Mouse (Mus musculus): ENCODE results near the gene Slc37a2.
A peak's percentile ranks its signal among the peaks of the same experiment; 100 is the strongest.
"Not testable (repeated sequence)": the region's sequence is repeated elsewhere in the genome, so short reads cannot be mapped to it uniquely, and the experiment has no call there.

Gene Slc37a2

DNA sequence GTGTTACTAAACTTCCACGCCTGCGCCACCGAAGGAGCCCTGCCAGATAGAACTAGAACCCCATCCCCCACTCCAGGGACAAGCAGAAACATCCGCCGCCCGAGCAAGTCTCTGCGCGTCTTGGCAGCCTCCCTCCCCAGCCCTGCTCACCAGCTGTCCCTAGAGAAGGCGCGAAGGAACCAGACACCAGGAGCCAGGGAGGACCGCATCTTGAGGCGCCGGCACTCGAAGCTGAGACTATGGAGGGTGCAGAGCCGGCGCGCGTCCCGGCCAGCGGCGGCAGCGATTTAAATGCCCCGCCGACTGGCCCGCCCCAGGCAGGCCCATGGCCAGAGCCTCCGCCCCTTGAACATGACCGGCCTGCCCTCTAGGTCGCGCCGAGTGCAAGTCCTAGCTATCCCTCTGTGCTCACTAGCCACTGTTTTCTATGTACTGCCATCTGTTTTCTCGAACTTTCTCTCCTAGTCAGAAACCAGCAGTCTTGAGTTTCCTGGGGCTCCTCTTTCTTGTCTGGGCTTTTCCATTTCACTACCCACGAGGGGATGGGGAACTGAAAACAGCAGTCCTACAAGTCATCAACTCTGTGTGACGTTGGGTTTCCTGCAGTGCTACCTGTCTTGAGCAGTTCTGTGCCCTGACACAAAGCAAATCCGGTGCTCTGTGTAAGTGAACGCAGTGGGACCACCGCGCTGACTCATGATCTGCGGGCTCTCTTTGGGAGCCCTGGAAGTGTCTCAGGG lies at the start of gene Slc37a2:
Gene Slc37a2 (minus strand): TSS at position 590 of the 740 bp plus-strand sequence.
- peak; percentile 17 for DNase-seq (ENCODE audit: low read depth, low spot score)

GRCm38 (mm10) chr9:37301720-37302119 lies 46.2 kb upstream of the Slc37a2 start:
- DNase-seq (ENCODE audit: low read depth, low spot score): no peak

- DNase-seq (ENCODE audit: low read depth, low spot score): not testable (repeated sequence)
These were observed 45.0 kb upstream of the Slc37a2 start for GRCm38 (mm10) chr9:37300501-37300900.

DNA sequence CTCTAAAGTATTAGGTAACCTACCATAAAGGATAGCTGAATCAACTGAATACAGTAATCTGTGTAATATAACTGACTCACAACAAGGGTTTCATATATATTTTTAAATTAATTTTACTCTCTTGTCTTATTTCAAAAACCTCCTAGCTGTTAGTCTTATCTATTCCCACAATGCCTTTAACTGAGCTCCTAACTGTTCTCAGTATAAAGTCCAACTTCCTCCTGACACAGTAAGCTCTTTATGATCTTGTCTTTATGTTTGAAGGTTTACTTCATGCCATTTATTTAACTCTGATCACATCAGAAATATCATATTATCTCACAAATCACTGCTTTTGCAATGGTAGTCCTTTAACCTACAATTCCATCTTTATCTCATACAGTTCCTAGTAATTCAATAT lies 40.0 kb upstream of the Slc37a2 start:
- no peak for DNase-seq (ENCODE audit: low read depth, low spot score)

DNA sequence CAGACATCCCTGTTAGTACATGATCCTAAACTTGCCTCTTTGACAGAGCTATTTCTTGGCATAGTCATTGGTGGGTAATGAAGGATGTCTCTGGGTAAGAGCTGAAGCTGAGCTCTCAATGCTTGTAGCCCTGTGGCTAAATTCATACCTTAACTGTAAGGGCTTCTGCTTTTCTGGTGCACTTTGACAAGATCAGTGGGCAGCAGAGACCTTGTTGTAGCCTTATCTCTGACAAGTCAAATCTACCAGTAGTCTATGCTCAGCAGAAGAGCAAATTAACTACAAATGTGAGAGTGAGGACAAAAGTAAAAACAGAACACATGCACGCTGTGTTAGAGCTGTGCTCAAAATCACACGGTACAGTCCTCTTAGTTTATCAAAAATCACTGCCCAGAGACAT lies 11.1 kb upstream of the Slc37a2 start:
- no peak for DNase-seq (ENCODE audit: low read depth, low spot score)

DNA sequence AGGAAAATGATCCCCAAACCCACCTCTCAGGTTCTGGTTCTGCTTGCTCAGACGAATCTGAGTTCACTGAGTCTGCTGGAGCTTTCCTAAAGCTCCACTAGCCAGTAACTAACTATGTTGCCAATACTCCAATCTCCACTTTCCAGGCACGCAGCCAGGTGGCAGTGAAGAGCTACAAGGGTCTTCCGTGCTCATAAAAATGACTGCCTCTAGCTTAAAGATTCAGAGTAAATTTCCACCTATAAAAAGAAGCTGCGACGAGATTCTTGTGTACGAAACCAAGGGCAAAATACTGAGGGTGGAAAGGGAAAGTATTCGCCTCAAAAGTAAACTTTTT lies 319 bp upstream of the Slc37a2 start:
- peak; percentile 31 for DNase-seq (ENCODE audit: low read depth, low spot score)

DNA sequence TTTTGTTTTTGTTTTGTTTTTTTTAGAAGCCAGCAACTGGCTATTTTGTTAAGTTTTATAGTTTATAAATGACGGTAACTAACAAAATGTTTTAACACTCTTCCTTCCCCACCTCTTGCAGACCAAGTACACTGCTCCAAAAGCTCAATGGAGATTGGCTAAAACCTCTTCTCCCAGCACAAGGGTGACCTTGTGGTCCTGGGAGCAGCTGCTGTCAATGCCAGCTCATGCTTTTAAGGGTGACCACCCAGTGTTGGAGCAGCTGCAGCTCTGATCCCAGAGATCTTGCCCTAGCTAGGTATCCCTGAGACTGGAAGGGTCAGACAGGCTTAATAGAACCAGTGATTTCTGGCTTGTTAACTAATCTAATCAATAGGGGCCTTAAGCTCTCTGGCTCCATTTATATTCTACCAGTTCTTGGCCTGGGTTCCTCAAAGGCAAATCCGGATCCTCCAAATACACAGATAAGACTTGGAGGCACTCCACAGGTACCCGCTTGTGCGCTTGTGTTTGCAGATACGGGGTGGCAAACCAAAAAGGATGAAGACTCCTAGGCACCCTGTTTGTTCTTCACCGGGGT lies 917 bp downstream of the Slc37a2 start:
- no peak for DNase-seq (ENCODE audit: low read depth, low spot score)

- DNase-seq (ENCODE audit: low read depth, low spot score): no peak
These were observed 4.9 kb downstream of the Slc37a2 start for GRCm38 (mm10) chr9:37250631-37251030.

GRCm38 (mm10) chr9:37249976-37250375 lies 5.6 kb downstream of the Slc37a2 start:
- DNase-seq (ENCODE audit: low read depth, low spot score): no peak

- no peak for DNase-seq (ENCODE audit: low read depth, low spot score)
These were observed 7.1 kb downstream of the Slc37a2 start for GRCm38 (mm10) chr9:37248381-37248906.

DNA sequence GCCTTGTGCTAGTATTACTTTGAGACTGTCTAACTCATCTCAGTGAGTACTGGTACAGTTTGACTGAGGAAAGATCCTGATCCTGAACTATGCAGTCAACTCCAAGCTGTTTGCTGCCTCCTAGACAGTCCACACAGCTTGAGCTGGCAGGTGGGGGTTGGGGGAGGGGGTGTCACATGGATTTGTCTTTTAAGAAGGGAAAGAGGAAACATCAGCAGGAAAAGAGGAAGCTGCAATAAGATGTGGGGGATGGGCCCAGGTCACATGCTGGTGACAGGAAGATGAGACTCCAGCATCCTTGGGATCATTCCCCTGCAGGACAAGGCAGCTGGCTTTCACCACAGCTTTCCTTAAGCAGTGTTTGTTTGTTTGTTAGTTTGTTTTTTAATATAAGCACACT lies 8.1 kb downstream of the Slc37a2 start:
- DNase-seq (ENCODE audit: low read depth, low spot score): no peak

DNA sequence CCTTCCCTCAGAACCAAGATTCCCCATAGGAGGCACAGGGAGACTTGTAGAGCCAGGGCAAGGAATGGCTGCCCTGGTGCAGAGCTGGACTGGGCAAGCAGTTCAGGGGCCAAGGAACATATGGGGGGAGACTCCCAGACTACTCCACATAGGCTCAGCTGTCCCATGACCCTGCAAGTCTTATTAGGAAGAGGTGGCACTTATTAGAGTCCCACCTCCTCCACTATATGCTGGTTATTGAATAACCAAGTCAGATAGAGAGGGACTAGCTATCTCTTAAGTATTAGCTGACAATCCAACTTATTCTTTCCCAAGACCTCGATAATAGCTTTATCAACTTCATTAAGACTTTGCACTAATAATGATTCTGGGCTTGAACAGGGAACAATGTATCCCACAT lies 9.7 kb downstream of the Slc37a2 start:
- no peak for DNase-seq (ENCODE audit: low read depth, low spot score)

DNA sequence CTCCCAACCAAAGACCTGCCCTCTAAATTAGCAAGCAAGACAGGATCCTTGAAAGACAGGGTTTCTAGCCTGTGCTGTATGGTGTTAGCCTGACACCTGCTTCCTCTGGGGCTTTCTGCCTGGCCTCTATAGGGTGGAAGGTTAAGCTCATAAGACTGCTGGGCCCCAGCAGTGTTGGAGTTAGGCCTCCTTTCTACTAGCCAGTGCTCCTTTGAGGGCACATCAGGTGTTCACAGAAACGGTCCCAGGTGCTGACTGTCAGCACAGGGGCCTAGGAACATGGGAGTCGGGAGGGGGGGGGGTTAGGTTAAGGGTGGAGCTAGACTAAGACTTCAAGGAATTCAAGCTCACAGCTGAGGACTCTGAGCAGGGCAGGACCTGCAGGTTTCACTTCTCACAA lies 10.1 kb downstream of the Slc37a2 start:
- DNase-seq (ENCODE audit: low read depth, low spot score): no peak

GRCm38 (mm10) chr9:37244600-37244999 lies 10.9 kb downstream of the Slc37a2 start:
- DNase-seq (ENCODE audit: low read depth, low spot score): no peak

- no peak for DNase-seq (ENCODE audit: low read depth, low spot score)
These were observed 12.8 kb downstream of the Slc37a2 start for GRCm38 (mm10) chr9:37242764-37243163.

DNA sequence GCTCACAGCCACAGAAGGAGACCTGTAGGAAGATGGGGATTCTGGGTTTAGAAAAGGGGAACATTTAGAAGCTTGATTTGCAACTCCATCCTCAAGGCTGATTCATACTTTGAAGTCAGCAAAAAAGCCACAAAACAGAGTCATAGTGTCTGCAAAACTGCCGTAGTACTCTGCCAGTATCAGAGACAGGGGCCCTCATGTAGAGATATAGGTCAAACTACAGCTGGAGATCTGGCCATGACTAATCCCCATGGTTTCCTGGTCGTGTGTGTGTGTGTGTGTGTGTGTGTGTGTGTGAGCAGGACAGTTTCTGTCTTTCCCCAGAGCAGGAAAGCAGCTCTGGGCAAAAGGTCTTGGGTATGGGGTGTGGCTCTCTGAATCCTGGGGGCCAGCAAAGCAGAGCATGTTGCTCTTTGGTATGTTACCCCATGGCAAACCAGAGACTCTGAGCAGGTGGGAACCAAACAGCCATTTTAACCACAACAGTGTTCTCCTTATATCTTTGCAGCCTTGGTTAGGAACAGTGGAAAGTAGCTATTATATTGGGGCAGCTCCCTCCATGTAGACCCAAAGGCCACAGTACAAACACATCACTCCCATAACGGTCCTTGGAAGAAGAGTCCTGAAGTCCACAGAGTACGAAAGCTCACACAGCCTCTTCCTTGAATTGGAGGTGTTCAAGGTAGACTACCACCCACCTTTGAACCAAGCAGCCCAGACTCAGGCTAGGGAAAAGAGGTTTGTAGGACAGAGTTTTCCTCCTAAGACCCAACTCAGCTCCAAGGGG lies 19.4 kb downstream of the Slc37a2 start:
- no peak for DNase-seq (ENCODE audit: low read depth, low spot score)

DNA sequence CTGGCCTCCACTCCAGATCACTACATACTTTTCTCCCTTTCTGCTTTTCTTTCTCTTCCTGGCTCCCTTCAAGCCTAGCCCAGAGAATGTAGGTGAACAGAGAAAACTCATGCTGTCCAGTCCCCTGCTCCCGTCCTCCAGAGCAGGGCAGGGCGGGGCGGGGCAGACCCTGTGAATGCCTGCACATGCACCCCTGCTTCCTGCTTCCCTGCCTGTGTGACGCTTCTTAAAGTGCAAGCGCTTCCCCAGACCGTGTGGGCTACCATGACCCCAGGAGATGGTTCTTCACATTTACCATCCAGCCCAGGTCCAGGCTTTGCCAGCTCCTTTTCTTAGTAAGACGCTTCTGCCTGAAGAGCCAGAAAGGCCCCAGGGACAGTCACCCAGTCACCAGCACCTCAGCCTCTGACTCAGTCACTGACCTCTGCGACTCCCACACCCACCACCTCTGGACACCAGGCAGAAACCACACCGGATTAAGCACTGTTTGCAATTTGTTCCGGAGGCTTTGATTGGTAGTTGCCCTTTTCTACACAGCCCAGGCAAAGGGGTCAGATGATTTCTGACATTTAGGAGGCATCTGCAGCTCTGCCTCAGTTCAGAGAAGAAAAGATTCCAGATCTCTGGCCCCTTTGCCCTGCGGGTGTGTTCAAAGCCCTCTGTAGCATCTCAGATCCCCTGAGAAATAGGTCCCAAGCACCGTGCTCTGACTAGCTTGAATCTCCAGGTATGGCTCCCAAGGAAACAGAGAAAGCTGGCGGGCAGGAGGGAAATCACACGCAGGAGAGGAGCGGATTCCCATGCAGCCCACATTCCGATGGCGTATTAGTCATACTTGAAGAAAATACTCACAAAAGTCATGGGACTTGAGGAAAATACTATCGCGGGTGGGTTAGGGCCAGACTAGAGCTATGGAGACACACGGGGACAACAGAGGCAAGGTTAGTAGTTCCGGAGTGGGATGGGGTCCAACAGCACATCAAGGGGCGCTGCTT lies 23.0 kb downstream of the Slc37a2 start:
- DNase-seq (ENCODE audit: low read depth, low spot score): no peak

DNA sequence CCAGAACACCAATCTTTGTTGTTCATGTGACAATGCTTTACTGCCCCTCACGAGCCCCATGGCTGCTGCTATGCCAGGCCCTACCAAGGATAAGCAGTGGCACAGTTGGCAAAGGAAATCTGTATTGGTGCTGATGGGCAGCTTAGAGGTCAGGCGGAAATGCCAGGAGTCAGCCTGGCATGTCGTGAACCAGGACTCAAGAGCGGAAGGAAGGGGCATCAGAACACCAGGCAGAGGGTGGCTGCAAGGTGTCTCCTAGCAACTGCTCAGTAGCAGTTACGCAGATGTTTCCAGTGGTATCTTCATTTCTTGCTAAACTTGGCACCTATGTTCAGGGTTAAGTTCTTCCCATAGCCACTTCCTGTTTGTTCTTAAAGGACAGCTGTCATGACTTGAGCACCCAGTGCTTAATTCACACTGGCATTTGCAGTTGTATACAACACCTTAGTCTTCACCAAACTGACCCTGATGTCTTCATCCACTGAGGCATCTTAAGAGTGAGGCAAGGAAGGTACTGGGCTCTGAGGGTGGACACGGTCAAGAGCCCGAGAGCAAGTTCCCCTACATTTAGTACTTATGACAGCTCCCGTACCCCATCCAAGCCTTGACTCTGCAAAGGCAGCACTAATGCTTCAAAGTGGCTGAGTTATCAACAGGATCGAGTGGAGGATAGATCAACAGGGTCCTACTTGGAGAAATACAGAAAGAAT lies 24.9 kb downstream of the Slc37a2 start:
- no peak for DNase-seq (ENCODE audit: low read depth, low spot score)

GRCm38 (mm10) chr9:37229880-37230325 lies 25.6 kb downstream of the Slc37a2 start:
- DNase-seq (ENCODE audit: low read depth, low spot score): peak; percentile 58

DNA sequence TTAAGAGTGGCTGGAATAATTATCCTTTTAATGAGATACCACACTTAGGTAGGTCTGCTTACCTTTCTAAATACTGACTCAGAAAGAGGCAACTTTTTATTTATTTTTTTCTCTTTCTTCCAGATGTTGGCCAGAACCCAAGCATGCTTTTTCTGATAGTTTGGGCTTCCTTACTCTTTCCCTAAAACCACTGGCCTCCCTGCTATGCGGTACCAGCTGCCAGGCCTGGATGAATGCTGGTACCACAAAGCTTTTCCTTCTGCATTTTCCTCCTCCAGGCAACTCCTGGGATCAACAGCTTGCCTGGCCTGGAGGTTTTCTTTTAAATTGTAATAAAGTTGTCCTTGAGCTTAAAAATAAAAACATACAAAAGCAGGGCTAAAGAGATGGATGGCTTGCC lies 30.0 kb downstream of the Slc37a2 start:
- no peak for DNase-seq (ENCODE audit: low read depth, low spot score)

DNA sequence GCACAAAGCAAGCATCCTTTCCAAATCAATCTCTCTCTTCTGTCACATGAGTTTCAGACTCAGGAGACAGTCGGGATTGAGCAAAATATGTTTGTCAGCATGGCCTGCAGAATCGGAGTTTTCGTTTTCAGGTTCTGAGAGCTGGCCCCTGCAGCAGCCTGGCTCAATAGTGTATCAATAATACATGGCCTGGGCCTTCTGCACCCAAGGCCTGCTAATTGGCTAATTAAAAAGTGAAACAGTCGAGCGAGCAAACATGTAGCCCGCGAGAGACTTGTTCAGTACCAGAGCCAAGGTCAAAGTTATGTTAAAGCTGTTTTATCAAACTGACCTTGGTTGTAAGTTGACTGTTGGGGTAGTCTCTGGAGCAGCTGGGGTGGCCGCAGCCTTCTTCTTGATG lies 34.8 kb downstream of the Slc37a2 start:
- no peak for DNase-seq (ENCODE audit: low read depth, low spot score)

Data from embryo, embryonic 11.5 days (tissue).